Mouse (Mus musculus) kidney, embryonic 16.5 days (tissue): ENCODE data around the gene Bak1. TPM values are rescaled to one million over a fixed set of nuclear protein-coding genes. Genes with fewer than 3 reads are reported as not detected.

ENCODE experiments used
- ATAC-seq: fragments of 200-750 bp; cut with Nextera tagmentation; 2 replicates; pipeline ENCODE4 v1.8.0; 2017; ENCODE audit warnings: moderate TSS enrichment; ENCODE audit not compliant: low FRiP score, low TSS enrichment
- H3K27ac ChIP-seq: fragments of 300-500 bp; sonication (generic); 2 replicates; pipeline ENCODE4 v1.5.1; 2014; ENCODE audit warnings: low read length
- H3K27me3 ChIP-seq: fragments of 300-500 bp; sonication (generic); 2 replicates; pipeline ENCODE4 v1.6.1; 2014; ENCODE audit warnings: low read length, control low read depth, mixed read lengths; ENCODE audit not compliant: insufficient read depth
- H3K36me3 ChIP-seq: fragments of 300-500 bp; sonication (generic); 2 replicates; pipeline ENCODE4 v1.6.1; 2014; ENCODE audit warnings: low read length, control low read depth, mixed read lengths; ENCODE audit not compliant: insufficient read depth
- H3K4me1 ChIP-seq: fragments of 300-500 bp; sonication (generic); 2 replicates; pipeline ENCODE4 v1.6.1; 2014; ENCODE audit warnings: low read length, control low read depth, mixed read lengths; ENCODE audit not compliant: insufficient read depth
- H3K4me2 ChIP-seq: fragments of 300-500 bp; sonication (generic); replicated peaks from 2 replicates; pipeline ENCODE4 v1.6.1; 2014; ENCODE audit warnings: low read depth, low read length
- H3K4me3 ChIP-seq: fragments of 300-500 bp; sonication (generic); 2 replicates; pipeline ENCODE4 v1.5.1; 2014; ENCODE audit warnings: mild to moderate bottlenecking, low read length
- H3K9ac ChIP-seq: fragments of 300-500 bp; sonication (generic); replicated peaks from 2 replicates; pipeline ENCODE4 v1.6.1; 2014; ENCODE audit warnings: low read length
- H3K9me3 ChIP-seq: fragments of 300-500 bp; sonication (generic); 2 replicates; pipeline ENCODE4 v1.6.1; 2016; ENCODE audit warnings: low read length, control low read depth
- WGBS: fragments of 180-500 bp; shearing (Covaris S2); extraction: QIAGEN DNeasy Blood & Tissue Kit; methylation state at CpG from one replicate; pipeline ENCODE4 v1.1.7; 2014; 5-methylcytosine and 5-hydroxymethylcytosine counted together
- polyA plus RNA-seq: library from polyadenylated mRNA; unstranded; fragments of >200 nt; fragmentation: Nextera tagmentation; extraction: Ambion mirVana; gene quantifications from 2 replicates; pipeline ENCODE4 v1.2.1, GENCODE M21; 2015

Gene Bak1
- polyA plus RNA-seq, 1 experiment from 2014 or later: 7.4 TPM

GRCm38 (mm10) chr17:27041046-27041786 lies 12.4 kb upstream of the Bak1 start:
- peak; percentile 4; the same call in 1 of the 2 replicates for ATAC-seq
- Histone ChIP-seq H3K4me2 (no peak overlapping the region), H3K9me3 (no peaks in the 10 kb centered on the region), H3K4me1 (peaks cover 50% of the 10 kb centered on the region), H3K4me3 (no peak overlapping the region), H3K27me3 (no peaks in the 10 kb centered on the region), H3K36me3 (no peaks in the 10 kb centered on the region), H3K27ac (peak overlapping the region; percentile 95), H3K9ac (peak overlapping the region; percentile 50)
- 45% methylated on average over 10 of the region's 13 CpGs for WGBS

DNA sequence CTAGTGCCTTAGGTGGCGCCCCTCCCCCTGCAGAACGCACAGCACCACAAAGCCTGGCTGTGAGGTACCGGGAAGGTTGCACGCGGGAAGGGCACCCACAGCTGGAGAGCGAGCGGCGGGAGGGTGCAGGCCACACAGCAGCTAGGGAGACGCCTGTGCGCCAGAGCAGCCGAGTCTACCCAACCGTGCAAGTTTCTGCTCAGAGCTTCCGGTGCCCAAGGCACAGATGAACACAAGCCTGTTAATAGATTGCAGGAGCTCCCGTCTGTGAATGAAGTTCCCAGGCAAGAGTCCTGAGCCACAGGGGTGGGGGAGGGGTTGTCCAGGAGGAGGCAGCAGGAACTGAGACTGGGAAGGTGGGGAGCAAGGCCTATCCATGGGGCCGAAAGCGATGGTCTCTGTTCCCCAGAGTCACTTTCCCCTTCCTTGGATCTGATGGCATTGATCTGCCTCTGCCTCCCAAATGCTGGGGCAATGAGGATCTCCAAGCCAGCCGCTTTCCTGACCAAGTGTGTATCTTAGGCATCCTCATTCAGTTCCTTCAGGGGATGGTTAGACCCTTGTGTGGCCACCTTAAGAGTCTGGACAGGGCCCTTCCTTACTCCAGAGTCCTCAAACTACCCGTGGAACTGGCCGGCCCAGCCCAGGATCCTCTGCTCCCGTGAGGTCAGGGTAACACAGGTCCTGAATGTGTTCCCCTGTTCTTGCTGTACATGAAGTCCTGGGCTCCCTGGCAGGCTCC lies 11.7 kb upstream of the Bak1 start:
- H3K27me3 ChIP-seq: no peaks in the 10 kb centered on the region
- H3K4me3 ChIP-seq: no peak overlapping the region
- peak; percentile 90 for ATAC-seq
- peak overlapping the region; percentile 95 for H3K27ac ChIP-seq
- H3K4me2 ChIP-seq: peak overlapping the region; percentile 19; the same call in 1 of the 2 replicates
- no peaks in the 10 kb centered on the region for H3K9me3 ChIP-seq
- H3K36me3 ChIP-seq: no peaks in the 10 kb centered on the region
- peak overlapping the region; percentile 50 for H3K9ac ChIP-seq
- H3K4me1 ChIP-seq: peaks cover 54% of the 10 kb centered on the region
- 13% methylated on average over 20 of the region's 20 CpGs for WGBS

GRCm38 (mm10) chr17:27039432-27040102 lies 10.8 kb upstream of the Bak1 start:
- no peaks in the 10 kb centered on the region for H3K9me3 ChIP-seq
- ATAC-seq: no peak
- H3K9ac ChIP-seq: no peak overlapping the region
- peaks cover 55% of the 10 kb centered on the region for H3K4me1 ChIP-seq
- no peaks in the 10 kb centered on the region for H3K27me3 ChIP-seq
- H3K36me3 ChIP-seq: no peaks in the 10 kb centered on the region
- no peak overlapping the region for H3K4me3 ChIP-seq
- H3K4me2 ChIP-seq: no peak overlapping the region
- peak overlapping the region; percentile 95 for H3K27ac ChIP-seq
- 60% methylated on average over 10 of the region's 10 CpGs for WGBS

GRCm38 (mm10) chr17:27038335-27039050 lies 9.7 kb upstream of the Bak1 start:
- no peak for ATAC-seq
- Histone ChIP-seq H3K4me2 (no peak overlapping the region), H3K27ac (peak overlapping the region; percentile 95), H3K27me3 (no peaks in the 10 kb centered on the region), H3K4me3 (no peak overlapping the region), H3K9me3 (no peaks in the 10 kb centered on the region), H3K9ac (0 out of 2 replicates have a peak overlapping the region, but pooled peaks have one; percentile 4), H3K36me3 (no peaks in the 10 kb centered on the region), H3K4me1 (peaks cover 55% of the 10 kb centered on the region)
- 43% methylated on average over 18 of the region's 18 CpGs for WGBS

- Histone ChIP-seq H3K4me2 (no peak overlapping the region), H3K9ac (no peak overlapping the region), H3K27me3 (no peaks in the 10 kb centered on the region), H3K4me1 (peaks cover 44% of the 10 kb centered on the region), H3K4me3 (no peak overlapping the region), H3K36me3 (no peaks in the 10 kb centered on the region), H3K27ac (peak overlapping the region; percentile 56; the same call in 1 of the 2 replicates), H3K9me3 (no peaks in the 10 kb centered on the region)
- WGBS: 60% methylated on average over 7 of the region's 7 CpGs
- ATAC-seq: no peak
Observed at GRCm38 (mm10) chr17:27036465-27036864, 7.7 kb upstream of the Bak1 start.

DNA sequence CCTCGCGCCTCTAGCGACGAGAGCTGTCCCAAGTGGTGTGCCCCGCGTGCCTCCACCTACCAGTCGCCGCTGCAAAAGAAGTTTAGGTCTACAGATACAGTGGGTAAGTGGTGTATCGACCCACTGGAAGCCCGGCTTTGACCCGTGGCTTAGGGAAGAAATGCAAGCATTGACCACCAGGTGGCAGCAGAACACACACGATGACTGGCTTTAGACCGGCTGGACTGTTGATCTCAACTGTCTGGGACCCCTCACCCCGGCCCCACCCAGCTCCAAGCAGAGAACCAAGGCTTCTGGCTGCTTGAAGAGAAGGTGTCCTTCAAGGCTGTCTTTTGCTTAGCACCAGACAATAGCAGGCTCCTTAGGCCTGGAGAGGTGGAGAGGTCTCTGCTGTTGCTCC lies 4.1 kb upstream of the Bak1 start:
- Histone ChIP-seq H3K27ac (no peak overlapping the region), H3K4me1 (peaks cover 12% of the 10 kb centered on the region; the same call in 1 of the 2 replicates), H3K36me3 (no peaks in the 10 kb centered on the region), H3K9me3 (no peaks in the 10 kb centered on the region), H3K9ac (0 out of 2 replicates have a peak overlapping the region, but pooled peaks have one; percentile 25), H3K4me3 (no peak overlapping the region), H3K27me3 (no peaks in the 10 kb centered on the region), H3K4me2 (0 out of 2 replicates have a peak overlapping the region, but pooled peaks have one; percentile 25)
- peak; percentile 44 for ATAC-seq
- 1% methylated on average over 14 of the region's 14 CpGs for whole genome bisulfite sequencing

DNA sequence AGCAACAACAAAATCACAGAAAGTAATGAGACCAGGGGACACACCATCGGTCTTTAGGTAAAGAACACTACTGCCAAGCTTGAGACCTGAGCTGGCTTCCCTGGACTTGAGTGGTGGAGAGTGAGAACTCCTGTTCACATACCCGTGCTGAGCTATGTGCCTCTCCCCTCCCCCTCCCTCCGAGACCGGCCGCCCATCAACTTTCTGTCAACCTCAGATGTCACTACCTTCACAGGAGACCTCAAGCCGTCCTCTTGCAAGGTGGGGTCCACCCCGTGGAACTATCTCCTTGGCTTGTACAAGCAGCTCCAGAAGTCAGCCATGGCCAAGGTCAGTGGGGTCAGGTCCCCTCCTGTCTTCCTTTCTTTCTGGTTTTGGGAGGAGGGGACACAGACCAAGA lies 3.5 kb upstream of the Bak1 start:
- no peak for ATAC-seq
- no peaks in the 10 kb centered on the region for H3K9me3 ChIP-seq
- H3K36me3 ChIP-seq: no peaks in the 10 kb centered on the region
- H3K9ac ChIP-seq: 0 out of 2 replicates have a peak overlapping the region, but pooled peaks have one; percentile 25
- no peaks in the 10 kb centered on the region for H3K27me3 ChIP-seq
- H3K27ac ChIP-seq: no peak overlapping the region
- peaks cover 13% of the 10 kb centered on the region for H3K4me1 ChIP-seq
- no peak overlapping the region for H3K4me3 ChIP-seq
- WGBS: 68% methylated on average over 7 of the region's 7 CpGs
- H3K4me2 ChIP-seq: no peak overlapping the region

DNA sequence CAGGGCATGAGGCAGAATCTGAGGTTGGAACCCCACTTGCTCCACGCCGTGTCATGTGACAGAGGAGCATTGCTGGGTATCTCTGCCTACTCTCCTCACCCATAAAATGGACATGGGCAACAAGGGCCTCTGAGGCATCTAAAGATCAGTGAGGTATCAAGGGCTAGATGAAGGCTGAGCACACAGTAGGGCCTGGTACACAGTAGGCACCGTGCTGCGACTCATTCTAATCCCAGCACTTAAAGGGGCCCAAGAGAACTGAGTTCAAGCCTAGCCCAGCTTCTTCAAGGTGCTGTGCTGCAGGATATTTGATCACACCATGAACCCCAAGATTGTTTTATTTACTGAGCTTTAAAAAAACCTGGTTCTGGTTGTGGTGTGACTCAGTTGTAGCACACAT lies 2.1 kb upstream of the Bak1 start:
- H3K4me3 ChIP-seq: no peak overlapping the region
- H3K27ac ChIP-seq: no peak overlapping the region
- no peaks in the 10 kb centered on the region for H3K36me3 ChIP-seq
- no peak for ATAC-seq
- H3K4me1 ChIP-seq: peaks cover 17% of the 10 kb centered on the region
- H3K27me3 ChIP-seq: no peaks in the 10 kb centered on the region
- no peak overlapping the region for H3K9ac ChIP-seq
- 90% methylated on average over 4 of the region's 4 CpGs for WGBS
- H3K4me2 ChIP-seq: no peak overlapping the region
- H3K9me3 ChIP-seq: no peaks in the 10 kb centered on the region

DNA sequence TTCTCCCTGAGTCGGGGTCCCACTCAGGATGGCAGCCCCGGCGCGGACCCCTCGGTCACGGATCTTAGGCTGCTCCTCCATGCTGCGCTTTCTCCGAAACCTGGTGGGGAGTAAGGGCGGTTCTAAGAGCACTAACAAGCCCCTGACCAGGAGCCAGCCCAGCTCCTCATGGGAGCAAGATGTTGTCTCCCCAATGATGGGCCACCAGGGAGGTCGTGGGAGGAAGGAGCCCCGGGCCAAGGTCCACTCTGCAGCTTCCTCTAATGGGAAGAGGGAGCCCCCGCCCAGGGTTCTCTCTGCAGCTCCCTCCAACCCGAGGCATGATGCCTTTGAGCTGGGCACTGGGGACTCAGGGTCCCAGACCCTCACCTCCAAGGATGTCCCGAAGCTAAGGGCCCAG lies 622 bp upstream of the Bak1 start:
- H3K4me2 ChIP-seq: no peak overlapping the region
- no peaks in the 10 kb centered on the region for H3K27me3 ChIP-seq
- 91% methylated on average over 14 of the region's 14 CpGs for whole genome bisulfite sequencing
- H3K4me3 ChIP-seq: no peak overlapping the region
- 0 out of 2 replicates have a peak overlapping the region, but pooled peaks have one; percentile 9 for H3K9ac ChIP-seq
- no peaks in the 10 kb centered on the region for H3K9me3 ChIP-seq
- H3K27ac ChIP-seq: no peak overlapping the region
- no peak for ATAC-seq
- peaks cover 10% of the 10 kb centered on the region; the same call in 1 of the 2 replicates for H3K36me3 ChIP-seq
- H3K4me1 ChIP-seq: peaks cover 12% of the 10 kb centered on the region
